In the genomic region with DNA sequence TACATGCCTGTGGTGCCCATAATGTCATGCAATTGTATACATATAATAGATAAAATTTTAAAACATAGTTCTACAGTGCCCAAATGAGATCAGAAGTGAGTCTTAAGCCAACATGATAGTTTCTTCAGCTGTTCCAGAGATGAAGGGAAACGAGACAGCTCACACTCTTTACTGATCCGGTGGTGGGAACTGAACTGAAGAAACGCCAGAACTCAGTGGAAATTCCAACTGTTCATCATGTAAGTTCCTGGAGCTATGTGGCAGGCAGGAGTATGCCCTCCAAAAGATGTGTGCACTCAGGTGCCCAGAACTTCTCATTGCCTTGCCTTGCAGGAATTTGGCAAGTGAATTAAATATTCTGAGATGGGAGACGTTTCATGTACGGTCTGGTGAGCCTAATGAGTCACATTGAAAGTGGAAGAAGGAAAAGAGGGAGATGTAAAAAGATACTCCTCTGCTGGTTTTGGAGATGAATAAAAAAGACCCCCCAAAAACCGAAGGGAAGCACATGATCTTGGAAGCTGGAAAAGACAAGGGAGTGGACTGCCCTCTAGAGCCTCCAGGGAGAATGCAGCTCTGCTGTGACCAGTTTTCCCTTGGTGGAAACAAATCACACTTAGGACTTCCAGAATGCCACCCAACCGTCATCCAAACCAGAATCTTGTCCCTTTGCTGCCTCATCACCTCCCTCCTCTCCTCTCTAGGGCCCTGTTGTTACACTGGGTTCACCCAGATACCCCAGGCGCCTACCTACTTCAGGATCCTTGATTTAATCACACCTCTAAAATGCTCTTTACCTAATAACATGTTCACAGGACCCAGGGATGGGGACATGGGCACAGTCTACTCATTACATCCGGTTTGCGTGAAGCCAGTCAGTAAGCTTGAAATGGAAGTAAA, we compare ENCODE assay signal across 8 mouse cellular contexts. TPM values are rescaled to one million over a fixed set of nuclear protein-coding genes. Genes with fewer than 3 reads are reported as not detected.
DNase-seq lines count a peak whose midpoint lies in the region; ATAC-seq and TF ChIP-seq lines count a peak whose summit lies in the region.

No protein-coding gene starts in this region.

- no peaks in the 10 kb centered on the region for H3K9me3 ChIP-seq in midbrain, embryonic 11.5 days (ENCODE audit: control insufficient read depth, low read length)
- H3K9me3 ChIP-seq in midbrain, embryonic 15.5 days = no peaks in the 10 kb centered on the region
- no peaks in the 10 kb centered on the region for H3K9me3 ChIP-seq in liver, embryonic 14.5 days (ENCODE audit: control insufficient read depth, low read length)

- no peak for TF ChIP-seq POLR2A in kidney, adult 2 months (IDR thresholded peaks at IDR 0.05; ENCODE audit: low read depth, low read length)

- no peaks in the 10 kb centered on the region for H3K27me3 ChIP-seq in midbrain, embryonic 11.5 days (ENCODE audit: control insufficient read depth, insufficient read depth, low read length)
- H3K27me3 ChIP-seq in midbrain, embryonic 15.5 days (replicated peaks) = no peaks in the 10 kb centered on the region
- H3K27me3 ChIP-seq in kidney, adult 2 months (replicated peaks; ENCODE audit: control insufficient read depth, insufficient read depth, low read length) = no peaks in the 10 kb centered on the region
- H3K27me3 ChIP-seq in liver, embryonic 14.5 days (ENCODE audit: control insufficient read depth, insufficient read depth, low read length) = no peaks in the 10 kb centered on the region

- no peaks in the 10 kb centered on the region for H3K36me3 ChIP-seq in midbrain, embryonic 11.5 days (ENCODE audit: control insufficient read depth, insufficient read depth, low read length)
- H3K36me3 ChIP-seq in midbrain, embryonic 15.5 days (replicated peaks) = no peaks in the 10 kb centered on the region
- H3K36me3 ChIP-seq in kidney, adult 2 months (ENCODE audit: control insufficient read depth, insufficient read depth, low read length) = no peaks in the 10 kb centered on the region
- no peaks in the 10 kb centered on the region for H3K36me3 ChIP-seq in liver, embryonic 14.5 days (replicated peaks; ENCODE audit: control insufficient read depth, insufficient read depth, low read depth)

- peaks cover 13% of the 10 kb centered on the region; the same call in 1 of the 2 replicates for H3K4me1 ChIP-seq in midbrain, embryonic 11.5 days (ENCODE audit: control insufficient read depth, insufficient read depth, low read length)
- H3K4me1 ChIP-seq in midbrain, embryonic 15.5 days = peaks cover 24% of the 10 kb centered on the region
- no peaks in the 10 kb centered on the region for H3K4me1 ChIP-seq in kidney, adult 2 months (ENCODE audit: control insufficient read depth, insufficient read depth, low read length)
- peaks cover 12 to 28% of the 10 kb centered on the region in 2 experiments for H3K4me1 ChIP-seq in liver, embryonic 14.5 days (replicated peaks; ENCODE audit: control insufficient read depth in 2 of 2, insufficient read depth in 2 of 2, low read length in 1 of 2)

- H3K4me3 ChIP-seq in midbrain, embryonic 11.5 days (ENCODE audit: low read depth, low read length) = no peak overlapping the region
- no peak overlapping the region for H3K4me3 ChIP-seq in midbrain, embryonic 15.5 days
- H3K4me3 ChIP-seq in kidney, adult 2 months (ENCODE audit: insufficient read depth, low read depth, low read length) = no peak overlapping the region
- no peak overlapping the region for H3K4me3 ChIP-seq in liver, embryonic 14.5 days (ENCODE audit: insufficient read depth in 1 of 2, low read depth in 2 of 2, low read length in 2 of 2)

- TF ChIP-seq CTCF in kidney, adult 2 months (conservative IDR thresholded peaks at IDR 0.05; ENCODE audit: insufficient read depth, insufficient read length, low read depth, low read length) = peak; percentile 85
- peak; percentile 74 for TF ChIP-seq CTCF in liver, embryonic 14.5 days (IDR thresholded peaks at IDR 0.05; ENCODE audit: low read depth)

- DNase-seq in midbrain, embryonic 11.5 days (ENCODE audit: low spot score, missing footprints) = peak; percentile 91
- peak; percentile 58 for DNase-seq in adipocyte (ENCODE audit: low spot score)
- peak; percentile 68 for DNase-seq in kidney, adult 2 months
- DNase-seq in liver, embryonic 14.5 days (ENCODE audit: low read depth in 3 of 3, low spot score in 3 of 3) = no peak
- DNase-seq in right cerebral cortex, postnatal 14 days = peak; percentile 63

- no peak for ATAC-seq in midbrain, embryonic 11.5 days (ENCODE audit: low FRiP score)
- no peak for ATAC-seq in midbrain, embryonic 15.5 days (replicated peaks)
- 0 out of 2 replicates have a peak, but pooled peaks have one; percentile 15 for ATAC-seq in common myeloid progenitor, adult 5-6 weeks (replicated peaks; ENCODE audit: low read depth, poor library complexity, severe bottlenecking)
- ATAC-seq in liver, embryonic 14.5 days (ENCODE audit: insufficient read depth) = no peak
- no peak for ATAC-seq in granulocyte monocyte progenitor cell, adult 5-6 weeks (replicated peaks; ENCODE audit: poor library complexity, severe bottlenecking)

- no peak overlapping the region for H3K9ac ChIP-seq in midbrain, embryonic 11.5 days (ENCODE audit: low read length)
- no peak overlapping the region for H3K9ac ChIP-seq in midbrain, embryonic 15.5 days
- H3K9ac ChIP-seq in liver, embryonic 14.5 days (replicated peaks) = no peak overlapping the region

- H3K4me2 ChIP-seq in midbrain, embryonic 11.5 days = no peak overlapping the region
- H3K4me2 ChIP-seq in midbrain, embryonic 15.5 days = no peak overlapping the region
- no peak overlapping the region for H3K4me2 ChIP-seq in liver, embryonic 14.5 days (ENCODE audit: low read depth)

- TF ChIP-seq EP300 in liver, embryonic 14.5 days (IDR thresholded peaks at IDR 0.05; ENCODE audit: low read depth) = no peak

- WGBS in midbrain, embryonic 11.5 days = 52% methylated on average over 10 of the region's 10 CpGs
- 42% methylated on average over 10 of the region's 10 CpGs for WGBS in midbrain, embryonic 15.5 days
- 30% methylated on average over 10 of the region's 10 CpGs for WGBS in kidney, adult 2 months
- 39% methylated on average over 10 of the region's 10 CpGs for WGBS in liver, embryonic 14.5 days (ENCODE audit: insufficient replicate concordance)

- H3K27ac ChIP-seq in midbrain, embryonic 11.5 days (ENCODE audit: low read depth, low read length) = no peak overlapping the region
- no peak overlapping the region for H3K27ac ChIP-seq in midbrain, embryonic 15.5 days
- no peak overlapping the region for H3K27ac ChIP-seq in kidney, adult 2 months (ENCODE audit: insufficient read depth, low read depth, low read length)
- no peak overlapping the region for H3K27ac ChIP-seq in liver, embryonic 14.5 days

RNA-seq across cellular contexts. Expression of a gene that starts 2.2 kb away (rescaled TPM):
- 5.2 and 5.8 TPM in 2 replicates for polyA plus RNA-seq in midbrain, embryonic 11.5 days (2014; fragmentation: Nextera tagmentation; extraction: Ambion mirVana)
- 11.5 and 14.1 TPM in 2 replicates for polyA plus RNA-seq in midbrain, embryonic 15.5 days (2015; fragmentation: Nextera tagmentation; extraction: Ambion mirVana)
- total RNA-seq in common myeloid progenitor, adult 5-6 weeks (2017) = 0.63 and 16.5 TPM in 2 replicates
- 1.4 and 3.9 TPM in 2 replicates for polyA plus RNA-seq in kidney, adult 2 months (2012; rRNA removed)
- polyA plus RNA-seq in liver, embryonic 14.5 days (2012; rRNA removed) = 1.8 and 2.0 TPM in 2 replicates
- 5.4 and 6.4 TPM in 2 replicates for polyA plus RNA-seq in liver, embryonic 14.5 days (2014; fragmentation: Nextera tagmentation; extraction: Ambion mirVana)
- 4.0 and 9.3 TPM in 2 replicates for total RNA-seq in granulocyte monocyte progenitor cell, adult 5-6 weeks (2014; fragmentation: Nextera tagmentation)
- total RNA-seq in granulocyte monocyte progenitor cell, adult 5-6 weeks (2017) = 2.0 and 11.1 TPM in 2 replicates

RNA-seq across cellular contexts. Expression of a gene that starts 3.3 kb away (rescaled TPM):
- polyA plus RNA-seq in midbrain, embryonic 11.5 days (2014; fragmentation: Nextera tagmentation; extraction: Ambion mirVana) = 694 and 720 TPM in 2 replicates
- 589 and 658 TPM in 2 replicates for polyA plus RNA-seq in midbrain, embryonic 15.5 days (2015; fragmentation: Nextera tagmentation; extraction: Ambion mirVana)
- total RNA-seq in common myeloid progenitor, adult 5-6 weeks (2017) = 473 and 553 TPM in 2 replicates
- 1,115 and 1,173 TPM in 2 replicates for polyA plus RNA-seq in kidney, adult 2 months (2012; rRNA removed)
- 293 and 330 TPM in 2 replicates for polyA plus RNA-seq in liver, embryonic 14.5 days (2012; rRNA removed)
- 442 and 509 TPM in 2 replicates for polyA plus RNA-seq in liver, embryonic 14.5 days (2014; fragmentation: Nextera tagmentation; extraction: Ambion mirVana)
- total RNA-seq in granulocyte monocyte progenitor cell, adult 5-6 weeks (2014; fragmentation: Nextera tagmentation) = 686 and 699 TPM in 2 replicates
- 600 and 654 TPM in 2 replicates for total RNA-seq in granulocyte monocyte progenitor cell, adult 5-6 weeks (2017)

RNA-seq across cellular contexts. Expression of a gene that starts 39.4 kb away (rescaled TPM):
- polyA plus RNA-seq in midbrain, embryonic 11.5 days (2014; fragmentation: Nextera tagmentation; extraction: Ambion mirVana) = 57.2 and 60.5 TPM in 2 replicates
- 26.5 and 30.0 TPM in 2 replicates for polyA plus RNA-seq in midbrain, embryonic 15.5 days (2015; fragmentation: Nextera tagmentation; extraction: Ambion mirVana)
- 0.23 and 0.29 TPM in 2 replicates for total RNA-seq in common myeloid progenitor, adult 5-6 weeks (2017)
- polyA plus RNA-seq in kidney, adult 2 months (2012; rRNA removed) = 28,844 and 31,623 TPM in 2 replicates
- polyA plus RNA-seq in liver, embryonic 14.5 days (2012; rRNA removed) = 8.3 and 10.6 TPM in 2 replicates
- polyA plus RNA-seq in liver, embryonic 14.5 days (2014; fragmentation: Nextera tagmentation; extraction: Ambion mirVana) = 26.4 and 27.0 TPM in 2 replicates
- total RNA-seq in granulocyte monocyte progenitor cell, adult 5-6 weeks (2014; fragmentation: Nextera tagmentation) = 24.9 and 29.6 TPM in 2 replicates
- 1.6 and 4.0 TPM in 2 replicates for total RNA-seq in granulocyte monocyte progenitor cell, adult 5-6 weeks (2017)

Comparison
In these comparisons a context has a peak if more than half of its experiments do, and no peak if none do; other contexts are left out.
1. DNase-seq: peak in midbrain, embryonic 11.5 days (single experiment), adipocyte (single experiment), kidney, adult 2 months (single experiment) and right cerebral cortex, postnatal 14 days (single experiment); none in liver, embryonic 14.5 days (0 of 3).
2. RNA of a gene that starts 39.4 kb away (polyA plus RNA-seq): 28,844 to 31,623 TPM in kidney, adult 2 months; 57.2 to 60.5 TPM in midbrain, embryonic 11.5 days, 8.3 to 27.0 TPM in liver, embryonic 14.5 days and 26.5 to 30.0 TPM in midbrain, embryonic 15.5 days; every median in the first group is over 100 times any median in the second.